Mouse (Mus musculus) liver, adult 2 months (tissue): Measurements from ENCODE around the gene Fto.

Source experiments
- CTCF ChIP-seq: fragments of 200-500 bp; IDR thresholded peaks from 2 replicates; pipeline ENCODE4 v1.5.1; 2011; ENCODE audit warnings: low read depth, low read length, control low read depth
- POLR2A ChIP-seq: fragments of 200-500 bp; IDR thresholded peaks from 2 replicates; pipeline ENCODE4 v1.6.1; 2011; ENCODE audit warnings: low read length, control low read depth; ENCODE audit not compliant: insufficient read depth; ENCODE audit errors: extremely low read depth

- TF ChIP-seq CTCF (no peak), POLR2A (no peak)
These were observed 156.1 kb downstream of the Fto start for GRCm38 (mm10) chr8:91469441-91469840.
